Mouse (Mus musculus) activated CD4-positive, CD25-positive, alpha-beta regulatory T cell, adult 4 months (primary cell): ENCODE measurements around the gene Peg3. TPM values are rescaled to one million over a fixed set of nuclear protein-coding genes. Genes with fewer than 3 reads are reported as not detected.

Experiments
- ATAC-seq: one replicate; pipeline ENCODE4 v1.8.0; 2017
- polyA plus RNA-seq, 2 experiments: library from polyadenylated mRNA; unstranded; fragments of 100-300 nt; shearing (Covaris generic); gene quantifications; one replicate each; pipeline ENCODE4 v1.2.1; 2017

Peg3 gene
- polyA plus RNA-seq, 2 experiments from 2014 or later = not detected

DNA sequence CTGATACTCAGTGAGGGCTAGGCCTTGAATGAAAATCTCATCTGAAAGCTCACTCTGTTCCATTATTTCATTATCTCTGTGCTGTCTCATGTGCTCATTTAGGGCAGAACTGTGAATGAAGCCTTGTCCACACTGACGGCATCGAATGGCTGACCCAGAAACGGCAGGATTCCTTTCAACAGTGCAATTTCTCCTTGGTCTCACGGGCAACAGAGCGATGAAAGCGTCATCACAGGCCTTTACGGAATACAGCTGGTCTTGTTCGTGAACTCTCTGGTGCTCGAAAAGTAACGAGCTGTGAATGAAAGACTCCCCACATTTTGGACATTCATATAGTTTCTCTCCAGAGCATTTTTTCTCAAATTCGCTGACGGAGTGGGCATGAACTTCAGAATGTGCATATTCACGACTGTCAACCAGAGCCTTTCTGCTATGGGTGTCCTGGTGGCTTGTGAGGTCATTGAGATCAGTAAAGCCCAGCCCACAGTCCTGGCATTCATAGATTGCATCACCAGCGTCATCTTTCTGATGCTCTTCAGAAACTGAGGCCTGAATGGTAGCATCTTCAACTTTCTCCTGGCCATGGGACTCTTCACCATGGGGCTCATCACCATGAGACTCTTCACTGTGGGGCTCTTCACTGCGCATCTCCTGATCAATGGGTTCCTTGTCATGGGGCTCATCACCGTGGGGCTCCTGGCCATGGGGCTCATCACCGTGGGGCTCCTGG lies 21.6 kb downstream of the Peg3 start:
- no peak for ATAC-seq

- ATAC-seq = no peak
Measured at GRCm38 (mm10) chr7:6707416-6708015, 22.7 kb downstream of the Peg3 start.

GRCm38 (mm10) chr7:6699230-6699629 lies 31.0 kb downstream of the Peg3 start:
- ATAC-seq = no peak

- no peak for ATAC-seq
Measured at GRCm38 (mm10) chr7:6696241-6697045, 33.8 kb downstream of the Peg3 start, which contains the start of gene Zim1. Gene Zim1, minus strand, starts transcription at chr7:6696450.

DNA sequence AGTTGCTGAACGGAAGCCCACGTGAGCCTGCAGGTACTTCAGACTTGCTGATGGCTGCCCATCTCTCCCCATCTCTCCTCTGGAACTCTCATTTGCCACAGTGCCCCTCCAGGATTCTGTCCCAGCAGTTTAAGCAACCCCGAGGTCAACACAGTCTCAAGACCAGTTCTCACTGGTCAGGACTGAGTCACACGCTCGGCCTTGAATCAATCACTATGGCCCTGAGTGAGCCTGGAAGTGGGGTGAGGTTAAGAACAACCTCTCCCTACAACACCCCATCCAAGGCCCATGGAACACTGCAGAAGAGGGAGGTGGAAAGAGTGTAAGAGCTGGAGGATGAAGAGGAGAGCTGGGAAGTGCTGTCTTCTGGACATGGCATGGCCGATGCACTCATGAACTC lies 44.7 kb downstream of the Peg3 start:
- no peak for ATAC-seq

- ATAC-seq = no peak
Measured at GRCm38 (mm10) chr7:6666726-6667125, 63.5 kb downstream of the Peg3 start.

DNA sequence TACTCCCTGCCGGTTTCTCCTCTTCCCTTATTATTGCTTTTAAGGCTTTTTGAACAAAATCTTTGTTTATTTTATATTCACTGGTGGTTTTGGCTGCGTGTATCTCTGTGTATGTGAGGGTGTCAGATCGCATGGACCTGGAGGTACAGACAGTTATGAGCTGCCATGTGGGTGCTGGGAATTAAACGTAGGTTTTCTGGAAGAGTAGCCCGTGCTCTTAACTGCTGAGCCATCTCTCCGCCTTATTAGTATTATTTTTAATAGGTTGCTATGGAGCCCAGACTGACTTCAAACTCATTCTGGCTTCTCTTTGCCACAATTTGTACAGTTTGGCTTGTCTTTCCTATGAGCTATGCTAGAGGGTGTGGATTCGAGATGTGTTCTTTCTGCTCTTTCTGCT lies 66.8 kb downstream of the Peg3 start:
- no peak for ATAC-seq

DNA sequence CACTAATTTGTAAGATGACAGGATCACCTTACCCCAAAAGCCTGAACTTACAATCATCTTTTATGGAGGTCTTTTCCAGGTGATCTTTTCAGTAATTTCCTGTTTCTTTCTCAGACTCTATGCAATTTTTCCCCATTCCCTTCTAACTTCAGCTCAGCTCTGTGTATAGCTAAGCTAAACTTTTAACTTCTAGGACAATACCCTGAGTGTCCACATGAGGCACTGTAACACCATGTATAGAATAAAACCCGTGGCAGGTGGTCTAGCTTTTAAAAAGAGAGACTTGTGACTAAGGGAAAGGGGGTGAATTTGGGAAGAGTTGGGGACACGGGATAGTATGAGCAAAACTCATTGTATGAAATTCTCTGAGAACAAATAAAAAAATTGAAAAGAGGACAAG lies 70.6 kb downstream of the Peg3 start:
- no peak for ATAC-seq

- ATAC-seq = no peak
Measured at GRCm38 (mm10) chr7:6658606-6659005, 71.6 kb downstream of the Peg3 start.

Other genes starting within 250 kb of the Peg3 start
- not detected for gene Olfr5, start 243.5 kb downstream of the Peg3 start, polyA plus RNA-seq
- not detected for gene Olfr1347, start 230.7 kb downstream of the Peg3 start, polyA plus RNA-seq
- gene Olfr1348, start 221.7 kb downstream of the Peg3 start, polyA plus RNA-seq = under 1 TPM in 1 of 2 experiments, not detected in 1; 0.95 TPM
- not detected for gene Olfr1349, start 207.5 kb downstream of the Peg3 start, polyA plus RNA-seq
- not detected for gene Olfr1350, start 165.6 kb downstream of the Peg3 start, polyA plus RNA-seq
- not detected for gene Zim1, start 34.0 kb downstream of the Peg3 start, polyA plus RNA-seq
- not detected for gene Usp29, start 147 bp upstream of the Peg3 start, polyA plus RNA-seq